Mouse (Mus musculus) myocyte (in vitro differentiated cells): ENCODE results near the gene Cfap20. TPM values are rescaled to one million over a fixed set of nuclear protein-coding genes. Genes with fewer than 3 reads are reported as not detected.

Experiments used
- H3K27me3 ChIP-seq: one replicate; pipeline ENCODE4 v1.6.1; 2011; ENCODE audit not compliant: control insufficient read depth, insufficient read depth, insufficient read length
- H3K36me3 ChIP-seq: one replicate; pipeline ENCODE4 v1.6.1; 2011; ENCODE audit not compliant: control insufficient read depth, insufficient read depth
- H3K4me2 ChIP-seq: one replicate; pipeline ENCODE4 v1.6.1; 2011; ENCODE audit warnings: low read depth, control low read depth
- H3K4me3 ChIP-seq: one replicate; pipeline ENCODE4 v1.5.1; 2011; ENCODE audit warnings: mild to moderate bottlenecking, control low read depth, moderate library complexity
- H3K79me2 ChIP-seq: one replicate; pipeline ENCODE4 v1.6.1; 2011; ENCODE audit not compliant: control insufficient read depth, insufficient read depth
- H3ac ChIP-seq: one replicate; pipeline ENCODE4 v1.6.1; 2011; ENCODE audit not compliant: control insufficient read depth, insufficient read length
- CEBPB ChIP-seq: IDR thresholded peaks from 2 replicates; pipeline ENCODE4 v1.6.1; 2011; ENCODE audit warnings: mild to moderate bottlenecking, moderate library complexity; ENCODE audit not compliant: poor library complexity, insufficient read depth, severe bottlenecking
- E2F4 ChIP-seq: IDR thresholded peaks from one replicate; pipeline ENCODE4 v1.6.1; 2011; ENCODE audit warnings: mild to moderate bottlenecking, control low read depth, moderate library complexity; ENCODE audit not compliant: insufficient read depth
- MAX ChIP-seq: IDR thresholded peaks from one replicate; pipeline ENCODE4 v1.6.1; 2011; ENCODE audit warnings: low read depth, mild to moderate bottlenecking, control low read depth
- MYOD1 ChIP-seq, 3 experiments: IDR thresholded peaks; one replicate each; pipeline ENCODE4 v1.6.1; 2011; ENCODE audit warnings: control low read depth in 2 of 3, low read depth in 2 of 3, mild to moderate bottlenecking in 2 of 3, moderate library complexity in 1 of 3; ENCODE audit not compliant: insufficient read length in 2 of 3, control insufficient read depth in 1 of 3
- MYOG ChIP-seq, 3 experiments: IDR thresholded peaks; one replicate each; pipeline ENCODE4 v1.6.1; 2011; ENCODE audit warnings: control low read depth in 2 of 3, low read depth in 2 of 3, mild to moderate bottlenecking in 2 of 3; ENCODE audit not compliant: insufficient read length in 2 of 3, control insufficient read depth in 1 of 3, insufficient read depth in 1 of 3
- POLR2A ChIP-seq: IDR thresholded peaks from one replicate; pipeline ENCODE4 v1.6.1; 2011; ENCODE audit warnings: low read depth, mild to moderate bottlenecking, control low read depth, moderate library complexity; ENCODE audit not compliant: insufficient read length
- POLR2AphosphoS2 ChIP-seq: IDR thresholded peaks from one replicate; pipeline ENCODE4 v1.6.1; 2011; ENCODE audit warnings: low read depth, control low read depth; ENCODE audit not compliant: insufficient read length
- REST ChIP-seq: IDR thresholded peaks from one replicate; pipeline ENCODE4 v1.6.1; 2011; ENCODE audit warnings: mild to moderate bottlenecking, control low read depth, moderate library complexity; ENCODE audit not compliant: insufficient read depth, insufficient read length
- SRF ChIP-seq: IDR thresholded peaks from one replicate; pipeline ENCODE4 v1.6.1; 2011; ENCODE audit warnings: low read depth; ENCODE audit not compliant: control insufficient read depth, insufficient read length
- TCF12 ChIP-seq: IDR thresholded peaks from one replicate; pipeline ENCODE4 v1.6.1; 2011; ENCODE audit warnings: mild to moderate bottlenecking, control low read depth; ENCODE audit not compliant: poor library complexity, insufficient read depth, severe bottlenecking
- TCF3 ChIP-seq: IDR thresholded peaks from one replicate; pipeline ENCODE4 v1.6.1; 2011; ENCODE audit warnings: low read depth, control low read depth; ENCODE audit not compliant: insufficient read length
- USF1 ChIP-seq: IDR thresholded peaks from one replicate; pipeline ENCODE4 v1.6.1; 2011; ENCODE audit warnings: low read depth, mild to moderate bottlenecking, control low read depth, moderate library complexity
- polyA plus RNA-seq: library from polyadenylated mRNA; unstranded; fragments of >200 nt; fragmentation: generic; extraction: Trizol; gene quantifications from one replicate; pipeline ENCODE4 v1.2.1, GENCODE M21; 2012; ENCODE audit warnings: missing spikeins

Cfap20 gene
- polyA plus RNA-seq, 1 experiment: 39.9 TPM

GRCm38 (mm10) chr8:95376309-95376999 is 58.2 kb downstream of the Cfap20 start:
- Histone ChIP-seq H3ac (no peak overlapping the region), H3K36me3 (no peaks in the 10 kb centered on the region), H3K79me2 (no peaks in the 10 kb centered on the region), H3K4me2 (no peak overlapping the region), H3K4me3 (no peak overlapping the region), H3K27me3 (no peaks in the 10 kb centered on the region)
- TF ChIP-seq POLR2AphosphoS2 (peak; percentile 46), TCF12 (peak; percentile 41), MYOD1 (IDR thresholded peaks at IDR 0.05; ENCODE audit: control insufficient read depth in 1 of 3, insufficient read length in 2 of 3, low read depth in 2 of 3) (peak in 2 of 3 experiments; percentile 86 to 93), REST (no peak), MYOG (IDR thresholded peaks at IDR 0.05; ENCODE audit: control insufficient read depth in 1 of 3, insufficient read depth in 1 of 3, insufficient read length in 2 of 3, low read depth in 2 of 3) (peak; percentile 46 to 95 (median 91)), TCF3 (peak; percentile 36), POLR2A (no peak), MAX (no peak), USF1 (no peak), SRF (no peak), CEBPB (no peak), E2F4 (no peak)

GRCm38 (mm10) chr8:95375374-95375930 is 59.2 kb downstream of the Cfap20 start:
- H3ac ChIP-seq: no peak overlapping the region
- H3K79me2 ChIP-seq: no peaks in the 10 kb centered on the region
- H3K27me3 ChIP-seq: no peaks in the 10 kb centered on the region
- no peaks in the 10 kb centered on the region for H3K36me3 ChIP-seq
- H3K4me2 ChIP-seq: no peak overlapping the region
- H3K4me3 ChIP-seq: no peak overlapping the region
- TF ChIP-seq MAX (no peak), TCF3 (no peak), E2F4 (no peak), REST (no peak), CEBPB (no peak), USF1 (no peak), SRF (no peak), POLR2AphosphoS2 (no peak), MYOD1 (IDR thresholded peaks at IDR 0.05; ENCODE audit: control insufficient read depth in 1 of 3, insufficient read length in 2 of 3, low read depth in 2 of 3) (no peak), MYOG (IDR thresholded peaks at IDR 0.05; ENCODE audit: control insufficient read depth in 1 of 3, insufficient read depth in 1 of 3, insufficient read length in 2 of 3, low read depth in 2 of 3) (no peak), POLR2A (no peak), TCF12 (no peak)

- Histone ChIP-seq H3K27me3 (no peaks in the 10 kb centered on the region), H3K4me2 (no peak overlapping the region), H3K36me3 (no peaks in the 10 kb centered on the region), H3K79me2 (no peaks in the 10 kb centered on the region), H3ac (no peak overlapping the region), H3K4me3 (no peak overlapping the region)
- TF ChIP-seq USF1 (no peak), E2F4 (no peak), TCF3 (no peak), MYOD1 (IDR thresholded peaks at IDR 0.05; ENCODE audit: control insufficient read depth in 1 of 3, insufficient read length in 2 of 3, low read depth in 2 of 3) (peak in 2 of 3 experiments; percentile 48 to 59), MYOG (IDR thresholded peaks at IDR 0.05; ENCODE audit: control insufficient read depth in 1 of 3, insufficient read depth in 1 of 3, insufficient read length in 2 of 3, low read depth in 2 of 3) (peak in 2 of 3 experiments; percentile 21 to 65), TCF12 (no peak), CEBPB (no peak), POLR2AphosphoS2 (no peak), SRF (no peak), REST (no peak), POLR2A (no peak)
Measured at GRCm38 (mm10) chr8:95374429-95374828, 60.2 kb downstream of the Cfap20 start.

GRCm38 (mm10) chr8:95373389-95374002 is 61.2 kb downstream of the Cfap20 start:
- Histone ChIP-seq H3K4me3 (no peak overlapping the region), H3ac (no peak overlapping the region), H3K79me2 (no peaks in the 10 kb centered on the region), H3K4me2 (no peak overlapping the region), H3K27me3 (no peaks in the 10 kb centered on the region), H3K36me3 (no peaks in the 10 kb centered on the region)
- TF ChIP-seq TCF3 (no peak), REST (no peak), POLR2AphosphoS2 (no peak), SRF (no peak), USF1 (no peak), MYOG (IDR thresholded peaks at IDR 0.05; ENCODE audit: control insufficient read depth in 1 of 3, insufficient read depth in 1 of 3, insufficient read length in 2 of 3, low read depth in 2 of 3) (no peak), E2F4 (no peak), MYOD1 (IDR thresholded peaks at IDR 0.05; ENCODE audit: control insufficient read depth in 1 of 3, insufficient read length in 2 of 3, low read depth in 2 of 3) (no peak), CEBPB (no peak), TCF12 (no peak)

Other genes starting within 250 kb of the Cfap20 start
- 22.6 TPM for gene Kifc3, start 232.1 kb downstream of the Cfap20 start, polyA plus RNA-seq
- gene Cngb1, start 128.3 kb downstream of the Cfap20 start, polyA plus RNA-seq: 0.07 TPM
- gene Tepp, start 124.3 kb downstream of the Cfap20 start, polyA plus RNA-seq: not detected
- 7.4 TPM for gene Zfp319, start 102.9 kb downstream of the Cfap20 start, polyA plus RNA-seq
- 42.8 TPM for gene Usb1, start 102.6 kb downstream of the Cfap20 start, polyA plus RNA-seq
- gene Mmp15, start 82.6 kb downstream of the Cfap20 start, polyA plus RNA-seq: 45.1 TPM
- gene Csnk2a2, start 55.2 kb upstream of the Cfap20 start, polyA plus RNA-seq: 51.9 TPM
- not detected for gene Ccdc113, start 99.2 kb upstream of the Cfap20 start, polyA plus RNA-seq
- not detected for gene Prss54, start 141.5 kb upstream of the Cfap20 start, polyA plus RNA-seq
- 2.0 TPM for gene Gins3, start 198.6 kb upstream of the Cfap20 start, polyA plus RNA-seq
- gene Ndrg4, start 242.1 kb upstream of the Cfap20 start, polyA plus RNA-seq: 83.9 TPM